Mouse (Mus musculus): ENCODE results near the gene Adamts2.

The Adamts2 gene

GRCm38 (mm10) chr11:50670881-50671280 is 69.0 kb downstream of the Adamts2 start:
- DNase-seq (ENCODE audit: extremely low read depth, insufficient read length, low spot score), result no peak

- no peak for DNase-seq (ENCODE audit: extremely low read depth, insufficient read length, low spot score)
These were observed 69.5 kb downstream of the Adamts2 start for GRCm38 (mm10) chr11:50671376-50671775.

- no peak for DNase-seq (ENCODE audit: extremely low read depth, insufficient read length, low spot score)
These were observed 70.0 kb downstream of the Adamts2 start for GRCm38 (mm10) chr11:50671820-50672310.

- peak; percentile 92 for DNase-seq (ENCODE audit: extremely low read depth, insufficient read length, low spot score)
These were observed 71.0 kb downstream of the Adamts2 start for GRCm38 (mm10) chr11:50672866-50673265.

GRCm38 (mm10) chr11:50673525-50674250 is 71.8 kb downstream of the Adamts2 start:
- peak; percentile 62 for DNase-seq (ENCODE audit: extremely low read depth, insufficient read length, low spot score)

GRCm38 (mm10) chr11:50674390-50674789 is 72.5 kb downstream of the Adamts2 start:
- DNase-seq (ENCODE audit: extremely low read depth, insufficient read length, low spot score), result peak; percentile 93

- no peak for DNase-seq (ENCODE audit: extremely low read depth, insufficient read length, low spot score)
These were observed 76.8 kb downstream of the Adamts2 start for GRCm38 (mm10) chr11:50678650-50679049.

- no peak for DNase-seq (ENCODE audit: extremely low read depth, insufficient read length, low spot score)
These were observed 80.1 kb downstream of the Adamts2 start for GRCm38 (mm10) chr11:50681940-50682339.

- peak; percentile 45 for DNase-seq (ENCODE audit: extremely low read depth, insufficient read length, low spot score)
These were observed 81.9 kb downstream of the Adamts2 start for GRCm38 (mm10) chr11:50683821-50684220.

- DNase-seq (ENCODE audit: extremely low read depth, insufficient read length, low spot score), result no peak
These were observed 86.7 kb downstream of the Adamts2 start for GRCm38 (mm10) chr11:50688584-50688983.

- no peak for DNase-seq (ENCODE audit: extremely low read depth, insufficient read length, low spot score)
These were observed 87.8 kb downstream of the Adamts2 start for GRCm38 (mm10) chr11:50689672-50690071.

- DNase-seq (ENCODE audit: extremely low read depth, insufficient read length, low spot score), result no peak
These were observed 98.1 kb downstream of the Adamts2 start for GRCm38 (mm10) chr11:50699971-50700370.

GRCm38 (mm10) chr11:50700496-50700895 is 98.6 kb downstream of the Adamts2 start:
- DNase-seq (ENCODE audit: extremely low read depth, insufficient read length, low spot score), result no peak

GRCm38 (mm10) chr11:50703397-50703796 is 101.5 kb downstream of the Adamts2 start:
- DNase-seq (ENCODE audit: extremely low read depth, insufficient read length, low spot score), result no peak

- no peak for DNase-seq (ENCODE audit: extremely low read depth, insufficient read length, low spot score)
These were observed 102.6 kb downstream of the Adamts2 start for GRCm38 (mm10) chr11:50704511-50704910.

- DNase-seq (ENCODE audit: extremely low read depth, insufficient read length, low spot score), result no peak
These were observed 105.4 kb downstream of the Adamts2 start for GRCm38 (mm10) chr11:50707259-50707658.

- DNase-seq (ENCODE audit: extremely low read depth, insufficient read length, low spot score), result no peak
These were observed 111.8 kb downstream of the Adamts2 start for GRCm38 (mm10) chr11:50713610-50714202.

- no peak for DNase-seq (ENCODE audit: extremely low read depth, insufficient read length, low spot score)
These were observed 113.2 kb downstream of the Adamts2 start for GRCm38 (mm10) chr11:50715091-50715490.

GRCm38 (mm10) chr11:50717381-50717897 is 115.6 kb downstream of the Adamts2 start:
- no peak for DNase-seq (ENCODE audit: extremely low read depth, insufficient read length, low spot score)

- no peak for DNase-seq (ENCODE audit: extremely low read depth, insufficient read length, low spot score)
These were observed 117.0 kb downstream of the Adamts2 start for GRCm38 (mm10) chr11:50718862-50719261.

GRCm38 (mm10) chr11:50720421-50720820 is 118.5 kb downstream of the Adamts2 start:
- peak; percentile 18 for DNase-seq (ENCODE audit: extremely low read depth, insufficient read length, low spot score)

All from 3134 (cell line).